In genomic region chr10:107514735-107515134, GRCm38 (mm10) we compare ENCODE assay signal across 22 mouse cellular contexts. TPM values are rescaled to one million over a fixed set of nuclear protein-coding genes. Genes with fewer than 3 reads are reported as not detected.
"Had no signal": no experiment of that assay in that cellular context is flagged by ENCODE, and none has a peak within 500 bp of the region (broad histone marks: within the 10 kb centered on the region; RNA-seq: fewer than 3 reads in every experiment).

No protein-coding gene starts in this region.

- DNase-seq: liver, postnatal 0 days; lung, adult 2 months; lung, postnatal 14 days; lung, postnatal 36 days; midbrain, embryonic 14.5 days; right cerebral cortex, postnatal 14 days; thymus, adult 2 months; thymus, postnatal 25 days; thymus, postnatal 4 days had no signal

- H3K27me3 ChIP-seq: lung, embryonic 15.5 days; midbrain, embryonic 12.5 days; neural tube, embryonic 12.5 days; stomach, embryonic 15.5 days had no signal

- H3K27ac ChIP-seq: lung, embryonic 15.5 days; macrophage; midbrain, embryonic 10.5 days; midbrain, embryonic 12.5 days; neural tube, embryonic 12.5 days; stomach, embryonic 15.5 days; stomach, postnatal 0 days had no signal

- ATAC-seq: liver, postnatal 0 days; lung, postnatal 0 days; midbrain, embryonic 16.5 days had no signal

- H3K9ac ChIP-seq: liver, postnatal 0 days; lung, embryonic 15.5 days; midbrain, embryonic 12.5 days; neural tube, embryonic 12.5 days; stomach, embryonic 15.5 days had no signal

- H3K9me3 ChIP-seq: lung, embryonic 15.5 days; midbrain, embryonic 10.5 days; midbrain, embryonic 12.5 days; neural tube, embryonic 12.5 days; stomach, embryonic 15.5 days had no signal

- H3K4me3 ChIP-seq: lung, embryonic 15.5 days; midbrain, embryonic 10.5 days; midbrain, embryonic 12.5 days; neural tube, embryonic 12.5 days; stomach, embryonic 15.5 days had no signal

- H3K4me1 ChIP-seq: lung, embryonic 15.5 days; midbrain, embryonic 10.5 days; midbrain, embryonic 12.5 days; neural tube, embryonic 12.5 days; stomach, embryonic 15.5 days had no signal

- H3K36me3 ChIP-seq: lung, embryonic 15.5 days; midbrain, embryonic 10.5 days; midbrain, embryonic 12.5 days; neural tube, embryonic 12.5 days; stomach, embryonic 15.5 days had no signal

- H3K4me2 ChIP-seq: lung, embryonic 15.5 days; midbrain, embryonic 12.5 days; neural tube, embryonic 12.5 days; stomach, embryonic 15.5 days had no signal

RNA-seq across cellular contexts. Expression of gene Myf6, which starts 20.2 kb away (rescaled TPM):
- polyA plus RNA-seq: liver, postnatal 0 days; macrophage; midbrain, embryonic 10.5 days; midbrain, embryonic 12.5 days; midbrain, embryonic 14.5 days; midbrain, embryonic 16.5 days; neural tube, embryonic 14.5 days; spleen, adult 2 months; stomach, embryonic 15.5 days; stomach, postnatal 0 days; thymus, adult 2 months; urinary bladder, adult 2 months had no signal

RNA-seq across cellular contexts. Expression of gene Myf5, which starts 28.8 kb away (rescaled TPM):
- polyA plus RNA-seq: liver, postnatal 0 days; macrophage; midbrain, embryonic 12.5 days; midbrain, embryonic 14.5 days; spleen, adult 2 months; stomach, postnatal 0 days; testis, adult 2 months; thymus, adult 2 months had no signal
